Mouse (Mus musculus): ENCODE results near the gene Zdhhc22.

Zdhhc22 gene

GRCm38 (mm10) chr12:86936587-86937343 is 53.5 kb downstream of the Zdhhc22 start:
- no peak for DNase-seq (ENCODE audit: low read depth, low spot score)

- DNase-seq (ENCODE audit: low read depth, low spot score): no peak
Observed at GRCm38 (mm10) chr12:86935692-86936282, 54.4 kb downstream of the Zdhhc22 start.

GRCm38 (mm10) chr12:86934748-86935147 is 55.5 kb downstream of the Zdhhc22 start:
- DNase-seq (ENCODE audit: low read depth, low spot score): no peak

DNA sequence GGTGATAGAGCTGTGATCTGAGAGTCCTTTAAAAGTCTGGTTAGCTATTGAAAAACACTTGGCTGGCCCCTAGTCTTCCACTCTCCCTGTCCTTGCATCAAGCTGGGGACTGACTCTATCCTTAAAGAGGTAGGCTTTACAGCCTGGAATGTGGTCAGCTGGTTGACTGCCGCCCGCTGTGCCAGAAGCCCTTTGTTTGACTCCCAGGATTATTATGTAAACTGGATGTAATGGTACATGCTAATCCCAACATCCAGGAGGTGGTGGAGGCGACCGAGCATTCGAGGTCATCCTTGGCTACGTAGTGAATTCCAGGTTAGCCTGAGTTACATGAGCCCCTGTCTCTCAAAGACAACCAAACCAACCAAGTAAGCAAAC is 57.7 kb downstream of the Zdhhc22 start:
- no peak for DNase-seq (ENCODE audit: low read depth, low spot score)

DNA sequence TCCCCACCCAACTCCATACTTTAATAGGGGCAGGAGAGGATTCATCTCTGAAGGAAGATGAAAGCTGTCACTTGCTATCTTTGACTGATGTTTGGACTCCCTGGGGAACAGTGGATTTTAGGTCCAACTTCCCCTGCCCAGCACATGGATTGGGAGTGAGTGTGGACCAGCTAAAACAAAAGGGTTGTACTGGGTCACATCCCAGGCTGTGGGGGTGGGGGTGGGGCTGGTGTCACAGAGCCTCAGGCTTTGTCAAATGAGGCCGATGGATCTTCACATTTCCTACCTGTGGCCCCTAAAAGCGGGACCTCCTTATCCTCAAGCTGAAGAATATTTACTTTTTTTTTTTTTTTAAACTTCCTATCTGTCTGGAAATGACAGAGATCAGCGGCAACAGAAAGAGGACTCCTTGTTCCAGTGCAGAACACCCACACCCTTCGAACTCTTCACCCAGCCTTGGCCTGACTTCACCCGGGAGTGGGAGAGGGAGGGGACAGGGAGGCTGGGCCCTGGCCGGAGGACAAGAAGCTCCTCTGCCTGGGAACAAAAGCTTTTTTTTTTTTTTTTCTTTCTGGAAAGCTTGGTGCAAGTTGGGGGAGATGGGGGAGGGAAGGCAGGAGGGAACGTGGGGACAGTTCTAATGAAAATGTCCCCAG is 58.2 kb downstream of the Zdhhc22 start:
- DNase-seq (ENCODE audit: low read depth, low spot score): no peak

DNA sequence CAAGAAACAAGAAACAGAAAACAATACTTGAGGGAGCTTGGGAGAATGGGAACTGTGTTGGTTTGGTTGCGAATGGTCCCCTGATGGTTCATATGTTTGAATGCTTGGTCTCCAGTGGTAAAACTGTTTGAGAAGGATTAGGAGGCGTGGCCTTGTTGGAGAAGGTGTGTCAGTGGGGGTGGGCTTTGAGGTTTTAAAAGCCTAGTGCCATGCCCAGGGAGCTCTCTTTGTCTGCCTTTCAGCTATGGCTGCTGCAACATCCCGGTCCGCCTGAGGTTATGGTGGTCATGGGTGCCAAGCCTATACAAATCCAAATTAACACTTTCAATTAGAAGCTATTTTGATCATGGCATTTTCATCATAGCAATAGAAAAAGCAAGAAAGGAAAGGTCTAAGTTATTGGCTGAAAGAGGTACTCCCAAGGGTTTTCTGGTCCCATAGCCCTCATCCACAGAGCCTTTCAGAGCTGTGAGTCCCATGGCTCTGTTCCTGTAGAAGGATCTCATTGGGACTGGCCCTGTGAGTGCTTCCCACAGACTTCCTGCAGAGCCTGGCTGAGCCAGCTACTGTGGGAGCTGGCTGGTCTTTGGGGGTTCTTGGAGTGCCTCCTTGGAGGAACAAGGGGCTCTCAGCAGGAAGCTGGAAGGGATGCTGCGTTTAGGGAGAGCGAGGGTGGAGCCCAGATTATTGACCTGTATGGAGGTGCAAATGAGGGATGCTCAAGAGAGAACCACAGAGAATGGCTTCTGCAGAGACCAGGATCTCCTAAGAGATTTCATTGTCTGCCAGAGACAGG is 59.1 kb downstream of the Zdhhc22 start:
- no peak for DNase-seq (ENCODE audit: low read depth, low spot score)
